Mouse (Mus musculus) embryonic facial prominence, embryonic 11.5 days (tissue): ENCODE data around the gene Sec23a. TPM values are rescaled to one million over a fixed set of nuclear protein-coding genes. Genes with fewer than 3 reads are reported as not detected.

Source experiments
- ATAC-seq: fragments of 200-750 bp; cut with Nextera tagmentation; replicated peaks from 2 replicates; pipeline ENCODE4 v1.8.0; 2017; ENCODE audit warnings: low read depth; ENCODE audit not compliant: insufficient number of reproducible peaks, low FRiP score, low TSS enrichment
- DNase-seq: peaks from one replicate; pipeline ENCODE4 v3.0.0-alpha.2; 2015; ENCODE audit warnings: low spot score
- H3K27ac ChIP-seq: fragments of 300-500 bp; sonication (generic); replicated peaks from 2 replicates; pipeline ENCODE4 v1.5.1; 2014; ENCODE audit warnings: mild to moderate bottlenecking, low read depth, low read length, control low read depth
- H3K27me3 ChIP-seq: fragments of 300-500 bp; sonication (generic); 2 replicates; pipeline ENCODE4 v1.6.1; 2014; ENCODE audit warnings: mild to moderate bottlenecking, low read length, moderate library complexity, mixed read lengths; ENCODE audit not compliant: control insufficient read depth, insufficient read depth
- H3K36me3 ChIP-seq: fragments of 300-500 bp; sonication (generic); replicated peaks from 2 replicates; pipeline ENCODE4 v1.6.1; 2014; ENCODE audit warnings: low read depth, mild to moderate bottlenecking, low read length, moderate library complexity, mixed read lengths; ENCODE audit not compliant: control insufficient read depth, insufficient read depth
- H3K4me1 ChIP-seq: fragments of 300-500 bp; sonication (generic); 2 replicates; pipeline ENCODE4 v1.6.1; 2014; ENCODE audit warnings: low read length, mixed read lengths; ENCODE audit not compliant: control insufficient read depth, insufficient read depth
- H3K4me2 ChIP-seq: fragments of 300-500 bp; sonication (generic); 2 replicates; pipeline ENCODE4 v1.6.1; 2014; ENCODE audit warnings: low read depth, mild to moderate bottlenecking, control low read depth, low read length, moderate library complexity
- H3K4me3 ChIP-seq: fragments of 300-500 bp; sonication (generic); 2 replicates; pipeline ENCODE4 v1.5.1; 2014; ENCODE audit warnings: low read depth, low read length, control low read depth
- H3K9ac ChIP-seq: fragments of 300-500 bp; sonication (generic); replicated peaks from 2 replicates; pipeline ENCODE4 v1.6.1; 2014; ENCODE audit warnings: mild to moderate bottlenecking, control low read depth, low read length
- H3K9me3 ChIP-seq: fragments of 300-500 bp; sonication (generic); replicated peaks from 2 replicates; pipeline ENCODE4 v1.6.1; 2016; ENCODE audit warnings: mild to moderate bottlenecking, low read length, inconsistent platforms, mixed read lengths; ENCODE audit not compliant: control insufficient read depth
- WGBS: fragments of 180-500 bp; shearing (Covaris S2); extraction: QIAGEN DNeasy Blood & Tissue Kit; methylation state at CpG from one replicate; pipeline ENCODE4 v1.1.7; 2014; 5-methylcytosine and 5-hydroxymethylcytosine counted together
- polyA plus RNA-seq: library from polyadenylated mRNA; unstranded; fragments of >200 nt; fragmentation: Nextera tagmentation; extraction: Ambion mirVana; gene quantifications from 2 replicates; pipeline ENCODE4 v1.2.1, GENCODE M21; 2014

Sec23a gene
- polyA plus RNA-seq, 1 experiment from 2014 or later: 94.7 TPM

DNA sequence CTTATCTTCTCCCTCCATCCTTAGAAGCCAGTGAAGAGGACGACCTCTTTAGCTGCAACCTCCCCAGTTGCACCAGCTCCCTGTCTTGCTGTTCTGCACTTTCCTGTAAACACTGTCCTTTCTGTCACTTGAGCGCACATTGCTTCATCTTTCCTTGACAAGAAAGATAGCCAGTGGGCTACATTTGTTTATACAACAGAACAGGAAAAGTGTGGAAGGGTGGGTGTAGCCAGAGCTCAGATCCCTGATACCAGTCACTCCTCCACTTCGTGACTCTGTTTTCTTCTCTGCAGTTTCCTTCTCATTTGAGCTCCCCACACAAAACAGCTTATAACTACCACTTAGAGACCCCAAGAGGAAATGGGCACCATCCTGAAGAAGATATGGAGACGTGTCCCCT, 77.2 kb downstream of the Sec23a start:
- Histone ChIP-seq H3K27ac (no peak overlapping the region), H3K27me3 (no peaks in the 10 kb centered on the region), H3K4me1 (no peaks in the 10 kb centered on the region), H3K4me3 (no peak overlapping the region), H3K9me3 (no peaks in the 10 kb centered on the region), H3K9ac (no peak overlapping the region), H3K4me2 (no peak overlapping the region), H3K36me3 (no peaks in the 10 kb centered on the region)
- DNase-seq (no peak), ATAC-seq (no peak)
- 66% methylated on average over 4 of the region's 4 CpGs for WGBS

DNA sequence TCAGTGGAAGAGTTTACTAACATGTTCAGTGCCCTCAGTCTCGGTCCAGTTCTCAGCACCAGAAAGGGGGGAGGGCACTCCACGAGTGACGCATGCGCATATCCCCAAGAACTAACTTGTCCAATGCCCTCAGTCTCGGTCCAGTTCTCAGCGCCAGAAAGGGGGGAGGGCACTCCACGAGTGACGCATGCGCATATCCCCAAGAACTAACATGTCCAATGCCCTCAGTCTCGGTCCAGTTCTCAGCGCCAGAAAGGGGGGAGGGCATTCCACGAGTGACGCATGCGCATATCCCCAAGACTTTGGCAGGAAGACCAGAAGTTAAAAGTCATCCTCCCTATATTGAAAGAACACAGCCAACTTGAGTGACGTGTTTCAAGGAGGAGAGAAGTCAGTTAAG, 86.8 kb downstream of the Sec23a start:
- H3K9ac ChIP-seq: no peak overlapping the region
- H3K36me3 ChIP-seq: no peaks in the 10 kb centered on the region
- ATAC-seq (no peak), DNase-seq (no peak)
- no peak overlapping the region for H3K4me3 ChIP-seq
- no peaks in the 10 kb centered on the region for H3K9me3 ChIP-seq
- no peak overlapping the region for H3K27ac ChIP-seq
- no peaks in the 10 kb centered on the region for H3K4me1 ChIP-seq
- no peak overlapping the region for H3K4me2 ChIP-seq
- no peaks in the 10 kb centered on the region for H3K27me3 ChIP-seq
- WGBS: 86% methylated on average over 15 of the region's 15 CpGs

DNA sequence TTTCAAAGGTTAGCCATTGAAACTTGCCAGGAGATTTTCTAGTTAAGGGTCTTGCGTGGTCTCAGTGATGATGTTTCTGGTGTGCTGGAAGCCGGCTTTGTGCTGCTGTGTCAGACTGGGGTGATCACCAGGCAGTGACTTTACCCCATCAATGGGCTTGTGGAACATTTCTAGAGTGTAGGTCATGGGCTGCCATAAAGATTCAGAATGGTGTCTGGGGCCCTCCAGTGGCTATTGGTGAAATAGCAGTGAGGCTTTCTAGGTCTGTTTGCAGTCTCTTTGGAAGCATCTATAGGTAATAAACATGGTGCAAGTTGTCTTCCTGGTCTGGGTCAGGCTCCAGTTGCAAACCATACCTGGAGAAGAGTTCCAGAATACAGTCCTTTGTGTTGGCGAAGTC, 87.8 kb downstream of the Sec23a start:
- H3K27ac ChIP-seq: no peak overlapping the region
- H3K27me3 ChIP-seq: no peaks in the 10 kb centered on the region
- H3K4me1 ChIP-seq: no peaks in the 10 kb centered on the region
- H3K4me3 ChIP-seq: no peak overlapping the region
- WGBS: 80% methylated on average over 3 of the region's 3 CpGs
- DNase-seq: peak; percentile 47
- H3K9ac ChIP-seq: no peak overlapping the region
- H3K4me2 ChIP-seq: no peak overlapping the region
- ATAC-seq: no peak
- no peaks in the 10 kb centered on the region for H3K36me3 ChIP-seq
- H3K9me3 ChIP-seq: no peaks in the 10 kb centered on the region

DNA sequence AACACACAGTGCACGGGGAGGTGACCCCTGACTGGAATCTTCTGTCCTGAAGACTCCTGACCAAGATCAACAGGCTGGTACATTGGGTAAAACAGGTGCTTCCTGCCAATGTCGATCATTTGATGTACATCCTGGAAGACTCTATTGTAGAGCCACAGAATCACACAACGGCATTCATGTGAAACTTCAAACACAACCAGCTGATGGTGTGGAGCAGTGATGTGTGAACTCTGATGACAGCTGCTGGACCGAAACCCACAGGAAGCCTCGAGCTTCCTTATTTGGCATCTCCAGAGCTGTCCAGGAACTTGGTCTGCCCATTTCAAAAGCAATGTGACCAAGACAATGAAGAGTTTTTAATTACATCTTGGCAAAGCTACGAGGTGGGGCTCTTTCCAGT, 91.0 kb downstream of the Sec23a start:
- DNase-seq (no peak), ATAC-seq (no peak)
- Histone ChIP-seq H3K27ac (no peak overlapping the region), H3K9me3 (no peaks in the 10 kb centered on the region), H3K4me2 (no peak overlapping the region), H3K27me3 (no peaks in the 10 kb centered on the region), H3K9ac (no peak overlapping the region), H3K4me3 (no peak overlapping the region), H3K4me1 (no peaks in the 10 kb centered on the region), H3K36me3 (no peaks in the 10 kb centered on the region)
- WGBS: 86% methylated on average over 6 of the region's 6 CpGs

DNA sequence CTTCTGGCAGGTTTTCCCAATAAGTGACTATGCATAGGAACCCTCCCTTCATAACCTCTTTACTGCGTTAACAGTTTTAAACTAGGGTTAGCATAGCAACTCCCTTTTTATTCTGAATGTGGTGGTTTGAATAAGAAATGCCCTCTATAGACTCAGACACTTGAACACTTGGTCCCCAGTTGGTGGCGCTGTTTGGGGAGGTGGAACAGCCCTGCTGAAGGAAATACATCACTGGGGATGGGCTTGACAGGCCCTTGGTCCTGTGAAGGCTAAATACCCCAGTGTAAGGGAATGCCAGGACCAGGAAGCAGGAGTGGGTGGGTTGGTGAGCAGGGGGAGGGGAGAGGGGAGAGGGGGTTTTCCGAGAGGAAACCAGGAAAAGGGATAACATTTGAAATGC, 92.3 kb downstream of the Sec23a start:
- H3K9ac ChIP-seq: no peak overlapping the region
- no peaks in the 10 kb centered on the region for H3K9me3 ChIP-seq
- 65% methylated on average over 3 of the region's 3 CpGs for WGBS

DNA sequence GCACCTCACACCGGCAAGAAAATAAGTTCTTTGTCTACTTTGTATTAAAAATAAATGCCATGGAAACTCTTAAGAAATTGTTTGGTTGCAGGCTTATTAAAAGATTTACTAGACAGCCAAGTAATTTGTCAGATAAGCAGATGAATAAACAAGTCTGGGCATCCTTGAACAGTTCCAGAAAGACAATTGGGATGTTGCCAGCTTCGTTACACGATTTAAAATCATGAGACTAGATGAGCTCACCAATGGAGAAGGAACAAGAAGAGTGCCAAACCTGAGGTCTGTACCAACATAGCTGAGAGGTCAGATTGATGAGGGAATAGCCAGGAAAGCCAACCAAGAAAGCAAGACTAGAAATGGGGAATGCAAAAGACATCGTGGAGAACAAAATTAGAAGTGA, 102.0 kb downstream of the Sec23a start:
- Histone ChIP-seq H3K4me2 (no peak overlapping the region), H3K27ac (no peak overlapping the region), H3K9me3 (no peaks in the 10 kb centered on the region), H3K36me3 (no peaks in the 10 kb centered on the region), H3K4me3 (no peak overlapping the region), H3K9ac (no peak overlapping the region), H3K4me1 (no peaks in the 10 kb centered on the region), H3K27me3 (no peaks in the 10 kb centered on the region)
- 90% methylated on average over 4 of the region's 4 CpGs for WGBS
- no peak for ATAC-seq
- DNase-seq: no peak

More for the DNA sequence above, 92.3 kb downstream of the Sec23a start:
- Histone ChIP-seq H3K27me3 (no peaks in the 10 kb centered on the region), H3K4me1 (no peaks in the 10 kb centered on the region), H3K4me3 (no peak overlapping the region), H3K27ac (no peak overlapping the region), H3K4me2 (no peak overlapping the region), H3K36me3 (no peaks in the 10 kb centered on the region)
- DNase-seq: no peak
- no peak for ATAC-seq

Other genes starting within 250 kb of the Sec23a start
- gene Gemin2, start 1.4 kb upstream of the Sec23a start, polyA plus RNA-seq: 29.4 and 30.3 TPM in 2 replicates
- 52.6 and 59.5 TPM in 2 replicates for gene Trappc6b, start 49.5 kb upstream of the Sec23a start, polyA plus RNA-seq
- 99.3 and 116 TPM in 2 replicates for gene Pnn, start 54.9 kb upstream of the Sec23a start, polyA plus RNA-seq
- 62.8 and 71.9 TPM in 2 replicates for gene Mia2, start 83.8 kb upstream of the Sec23a start, polyA plus RNA-seq
- gene Fbxo33, start 207.7 kb upstream of the Sec23a start, polyA plus RNA-seq: 9.2 and 9.6 TPM in 2 replicates